Mouse (Mus musculus): Measurements from ENCODE around the gene Pacs2. TPM values are rescaled to one million over a fixed set of nuclear protein-coding genes. Genes with fewer than 3 reads are reported as not detected.

Pacs2 gene
- polyA plus RNA-seq, 1 experiment: 89.3 TPM

GRCm38 (mm10) chr12:113075063-113075454, 60.8 kb downstream of the Pacs2 start:
- Histone ChIP-seq H3ac (ENCODE audit: control insufficient read depth, insufficient read length) (no peak overlapping the region), H3K4me3 (no peak overlapping the region), H3K79me2 (ENCODE audit: control insufficient read depth, insufficient read depth) (no peaks in the 10 kb centered on the region), H3K36me3 (ENCODE audit: control insufficient read depth, insufficient read depth) (peaks cover 29% of the 10 kb centered on the region), H3K27me3 (ENCODE audit: control insufficient read depth, insufficient read depth, insufficient read length) (no peaks in the 10 kb centered on the region), H3K4me2 (ENCODE audit: low read depth) (no peak overlapping the region)
- peak; percentile 63 for TF ChIP-seq POLR2AphosphoS2 (IDR thresholded peaks at IDR 0.05; ENCODE audit: insufficient read length, low read depth)
- peak; percentile 7 for TF ChIP-seq POLR2A (IDR thresholded peaks at IDR 0.05; ENCODE audit: insufficient read length, low read depth)
- no peak for TF ChIP-seq TCF12 (IDR thresholded peaks at IDR 0.05; ENCODE audit: insufficient read depth, poor library complexity, severe bottlenecking)

- H3K4me2 ChIP-seq (ENCODE audit: low read depth): no peak overlapping the region
- no peak overlapping the region for H3K4me3 ChIP-seq
- H3ac ChIP-seq (ENCODE audit: control insufficient read depth, insufficient read length): no peak overlapping the region
Observed at GRCm38 (mm10) chr12:113075486-113075885, 61.2 kb downstream of the Pacs2 start.

GRCm38 (mm10) chr12:113087276-113087675, 73.0 kb downstream of the Pacs2 start:
- H3ac ChIP-seq (ENCODE audit: control insufficient read depth, insufficient read length): no peak overlapping the region
- no peak overlapping the region for H3K4me2 ChIP-seq (ENCODE audit: low read depth)
- H3K27me3 ChIP-seq (ENCODE audit: control insufficient read depth, insufficient read depth, insufficient read length): no peaks in the 10 kb centered on the region
- no peak overlapping the region for H3K4me3 ChIP-seq
- H3K79me2 ChIP-seq (ENCODE audit: control insufficient read depth, insufficient read depth): no peaks in the 10 kb centered on the region
- TF ChIP-seq CEBPB (IDR thresholded peaks at IDR 0.05; ENCODE audit: insufficient read depth, poor library complexity, severe bottlenecking): peak; percentile 65; the same call in 1 of the 2 replicates
- TF ChIP-seq REST (IDR thresholded peaks at IDR 0.05; ENCODE audit: insufficient read depth, insufficient read length): no peak
- H3K36me3 ChIP-seq (ENCODE audit: control insufficient read depth, insufficient read depth): no peaks in the 10 kb centered on the region

More at GRCm38 (mm10) chr12:113075486-113075885, 61.2 kb downstream of the Pacs2 start:
- Histone ChIP-seq H3K79me2 (ENCODE audit: control insufficient read depth, insufficient read depth) (no peaks in the 10 kb centered on the region), H3K36me3 (ENCODE audit: control insufficient read depth, insufficient read depth) (peaks cover 25% of the 10 kb centered on the region), H3K27me3 (ENCODE audit: control insufficient read depth, insufficient read depth, insufficient read length) (no peaks in the 10 kb centered on the region)
- TF ChIP-seq MYOD1 (IDR thresholded peaks at IDR 0.05; ENCODE audit: control insufficient read depth in 1 of 3, insufficient read length in 2 of 3, low read depth in 2 of 3): no peak
- TF ChIP-seq POLR2A (IDR thresholded peaks at IDR 0.05; ENCODE audit: insufficient read length, low read depth): no peak
- no peak for TF ChIP-seq SRF (IDR thresholded peaks at IDR 0.05; ENCODE audit: control insufficient read depth, insufficient read length, low read depth)
- no peak for TF ChIP-seq TCF12 (IDR thresholded peaks at IDR 0.05; ENCODE audit: insufficient read depth, poor library complexity, severe bottlenecking)
- peak; percentile 24 for TF ChIP-seq POLR2AphosphoS2 (IDR thresholded peaks at IDR 0.05; ENCODE audit: insufficient read length, low read depth)

GRCm38 (mm10) chr12:113088026-113088425, 73.7 kb downstream of the Pacs2 start:
- Histone ChIP-seq H3K27me3 (ENCODE audit: control insufficient read depth, insufficient read depth, insufficient read length) (no peaks in the 10 kb centered on the region), H3ac (ENCODE audit: control insufficient read depth, insufficient read length) (no peak overlapping the region), H3K36me3 (ENCODE audit: control insufficient read depth, insufficient read depth) (no peaks in the 10 kb centered on the region), H3K4me2 (ENCODE audit: low read depth) (no peak overlapping the region), H3K4me3 (no peak overlapping the region), H3K79me2 (ENCODE audit: control insufficient read depth, insufficient read depth) (no peaks in the 10 kb centered on the region)
- no peak for TF ChIP-seq SRF (IDR thresholded peaks at IDR 0.05; ENCODE audit: control insufficient read depth, insufficient read length, low read depth)
- TF ChIP-seq TCF12 (IDR thresholded peaks at IDR 0.05; ENCODE audit: insufficient read depth, poor library complexity, severe bottlenecking): no peak
- TF ChIP-seq CEBPB (IDR thresholded peaks at IDR 0.05; ENCODE audit: insufficient read depth, poor library complexity, severe bottlenecking): no peak
- TF ChIP-seq POLR2AphosphoS2 (IDR thresholded peaks at IDR 0.05; ENCODE audit: insufficient read length, low read depth): no peak
- no peak for TF ChIP-seq TCF3 (IDR thresholded peaks at IDR 0.05; ENCODE audit: insufficient read length, low read depth)
- TF ChIP-seq E2F4 (IDR thresholded peaks at IDR 0.05; ENCODE audit: insufficient read depth): no peak
- TF ChIP-seq MYOG (IDR thresholded peaks at IDR 0.05; ENCODE audit: control insufficient read depth in 1 of 3, insufficient read depth in 1 of 3, insufficient read length in 2 of 3, low read depth in 2 of 3): no peak
- no peak for TF ChIP-seq REST (IDR thresholded peaks at IDR 0.05; ENCODE audit: insufficient read depth, insufficient read length)
- no peak for TF ChIP-seq MYOD1 (IDR thresholded peaks at IDR 0.05; ENCODE audit: control insufficient read depth in 1 of 3, insufficient read length in 2 of 3, low read depth in 2 of 3)
- TF ChIP-seq POLR2A (IDR thresholded peaks at IDR 0.05; ENCODE audit: insufficient read length, low read depth): no peak
- no peak for TF ChIP-seq USF1 (IDR thresholded peaks at IDR 0.05; ENCODE audit: low read depth)
- TF ChIP-seq MAX (IDR thresholded peaks at IDR 0.05; ENCODE audit: low read depth): no peak

- TF ChIP-seq POLR2AphosphoS2 (IDR thresholded peaks at IDR 0.05; ENCODE audit: insufficient read length, low read depth) (no peak), MYOD1 (IDR thresholded peaks at IDR 0.05; ENCODE audit: control insufficient read depth in 1 of 3, insufficient read length in 2 of 3, low read depth in 2 of 3) (no peak), SRF (IDR thresholded peaks at IDR 0.05; ENCODE audit: control insufficient read depth, insufficient read length, low read depth) (no peak), TCF12 (IDR thresholded peaks at IDR 0.05; ENCODE audit: insufficient read depth, poor library complexity, severe bottlenecking) (no peak), REST (IDR thresholded peaks at IDR 0.05; ENCODE audit: insufficient read depth, insufficient read length) (no peak), USF1 (IDR thresholded peaks at IDR 0.05; ENCODE audit: low read depth) (no peak), MAX (IDR thresholded peaks at IDR 0.05; ENCODE audit: low read depth) (no peak), POLR2A (IDR thresholded peaks at IDR 0.05; ENCODE audit: insufficient read length, low read depth) (no peak), MYOG (IDR thresholded peaks at IDR 0.05; ENCODE audit: control insufficient read depth in 1 of 3, insufficient read depth in 1 of 3, insufficient read length in 2 of 3, low read depth in 2 of 3) (no peak), CEBPB (IDR thresholded peaks at IDR 0.05; ENCODE audit: insufficient read depth, poor library complexity, severe bottlenecking) (no peak), TCF3 (IDR thresholded peaks at IDR 0.05; ENCODE audit: insufficient read length, low read depth) (no peak), E2F4 (IDR thresholded peaks at IDR 0.05; ENCODE audit: insufficient read depth) (no peak)
- H3K79me2 ChIP-seq (ENCODE audit: control insufficient read depth, insufficient read depth): no peaks in the 10 kb centered on the region
- no peaks in the 10 kb centered on the region for H3K36me3 ChIP-seq (ENCODE audit: control insufficient read depth, insufficient read depth)
- no peak overlapping the region for H3K4me3 ChIP-seq
- H3ac ChIP-seq (ENCODE audit: control insufficient read depth, insufficient read length): no peak overlapping the region
- H3K4me2 ChIP-seq (ENCODE audit: low read depth): no peak overlapping the region
- H3K27me3 ChIP-seq (ENCODE audit: control insufficient read depth, insufficient read depth, insufficient read length): no peaks in the 10 kb centered on the region
Observed at GRCm38 (mm10) chr12:113089107-113089506, 74.8 kb downstream of the Pacs2 start.
